Mouse (Mus musculus) CH12.LX (cell line): ENCODE results near the gene Ifitm7. TPM values are rescaled to one million over a fixed set of nuclear protein-coding genes. Genes with fewer than 3 reads are reported as not detected.
A peak's percentile ranks its signal among the peaks of the same experiment; 100 is the strongest.

Source experiments
- DNase-seq: peaks from one replicate; pipeline ENCODE4 v3.0.0-alpha.2; 2013; ENCODE audit errors: extremely low read depth
- H3K27ac ChIP-seq: 2 replicates; pipeline ENCODE4 v1.5.1; 2012; ENCODE audit warnings: low read depth, mild to moderate bottlenecking, control low read depth, moderate library complexity; ENCODE audit not compliant: insufficient read depth
- H3K27me3 ChIP-seq: replicated peaks from 2 replicates; pipeline ENCODE3; 2012; ENCODE audit warnings: inconsistent platforms
- H3K36me3 ChIP-seq, 2 experiments: replicated peaks in 1 of 2; 2 replicates each; pipeline versions ENCODE3 to v1.6.1; 2012; ENCODE audit warnings: inconsistent platforms in 1 of 2, low read length in 1 of 2, mild to moderate bottlenecking in 1 of 2, mixed read lengths in 1 of 2, moderate library complexity in 1 of 2; ENCODE audit not compliant: control insufficient read depth in 1 of 2, insufficient read depth in 1 of 2
- H3K4me1 ChIP-seq, 2 experiments: 2 replicates each; pipeline ENCODE4 v1.6.1; 2012; ENCODE audit warnings: inconsistent platforms in 1 of 2, moderate library complexity in 1 of 2; ENCODE audit not compliant: insufficient read depth in 2 of 2, control insufficient read depth in 1 of 2
- H3K4me2 ChIP-seq: 2 replicates; pipeline ENCODE4 v1.6.1; 2012; ENCODE audit warnings: low read depth, mild to moderate bottlenecking, control low read depth; ENCODE audit not compliant: poor library complexity, insufficient read depth, severe bottlenecking
- H3K4me3 ChIP-seq, 3 experiments: fragments of 150-350 bp in 1 of 3; sonication (generic) in 1 of 3; replicated peaks in 1 of 3; 2 replicates each; pipeline versions ENCODE3 to v1.5.1; 2011 to 2012; ENCODE audit warnings: low read depth in 2 of 3, low read length in 2 of 3, mild to moderate bottlenecking in 2 of 3, moderate library complexity in 2 of 3, control low read depth in 1 of 3, improper control_type of control experiment in 1 of 3, inconsistent platforms in 1 of 3, mixed read lengths in 1 of 3; ENCODE audit not compliant: poor library complexity in 1 of 3
- H3K79me2 ChIP-seq: replicated peaks from 2 replicates; pipeline ENCODE4 v1.6.1; 2012; ENCODE audit warnings: mild to moderate bottlenecking, moderate library complexity; ENCODE audit not compliant: control insufficient read depth, poor library complexity, insufficient read depth, severe bottlenecking; ENCODE audit errors: extremely low read depth
- H3K9ac ChIP-seq: 2 replicates; pipeline ENCODE4 v1.6.1; 2012; ENCODE audit warnings: low read depth, mild to moderate bottlenecking, control low read depth, moderate library complexity; ENCODE audit not compliant: insufficient read depth
- H3K9me3 ChIP-seq: replicated peaks from 2 replicates; pipeline ENCODE3; 2012; ENCODE audit warnings: low read length, inconsistent platforms, mixed read lengths
- CTCF ChIP-seq, 2 experiments: IDR thresholded peaks in 1 of 2; conservative IDR thresholded peaks in 1 of 2; 2 replicates each; pipeline ENCODE4 v1.5.1; 2011 to 2012; ENCODE audit warnings: low read depth in 2 of 2, low read length in 2 of 2, improper control_type of control experiment in 1 of 2, inconsistent platforms in 1 of 2, mild to moderate bottlenecking in 1 of 2, moderate library complexity in 1 of 2
- ETS1 ChIP-seq: conservative IDR thresholded peaks from 2 replicates; pipeline ENCODE4 v1.6.1; 2012; ENCODE audit warnings: low read depth, mild to moderate bottlenecking, inconsistent platforms, low read length, improper control_type of control experiment, moderate library complexity
- GABPA ChIP-seq: IDR thresholded peaks from 2 replicates; pipeline ENCODE4 v1.6.1; 2012; ENCODE audit warnings: low read depth, low read length, improper control_type of control experiment, inconsistent platforms; ENCODE audit not compliant: insufficient replicate concordance
- HCFC1 ChIP-seq: IDR thresholded peaks from 2 replicates; pipeline ENCODE4 v1.6.1; 2012; ENCODE audit warnings: low read depth, mild to moderate bottlenecking, inconsistent platforms, low read length, improper control_type of control experiment
- KAT2A ChIP-seq: IDR thresholded peaks from 2 replicates; pipeline ENCODE4 v1.6.1; 2012; ENCODE audit warnings: low read length, improper control_type of control experiment, inconsistent platforms; ENCODE audit not compliant: insufficient replicate concordance
- MEF2A ChIP-seq: IDR thresholded peaks from 2 replicates; pipeline ENCODE4 v1.6.1; 2014; ENCODE audit warnings: low read depth, mild to moderate bottlenecking, inconsistent platforms, low read length, improper control_type of control experiment, borderline replicate concordance
- NRF1 ChIP-seq: IDR thresholded peaks from 2 replicates; pipeline ENCODE4 v1.6.1; 2014; ENCODE audit warnings: low read depth, mild to moderate bottlenecking, inconsistent platforms, low read length, improper control_type of control experiment, moderate library complexity
- PAX5 ChIP-seq: IDR thresholded peaks from 2 replicates; pipeline ENCODE4 v1.6.1; 2012; ENCODE audit warnings: low read length, inconsistent platforms, mixed read lengths
- USF1 ChIP-seq: IDR thresholded peaks from 2 replicates; pipeline ENCODE4 v1.6.1; 2014; ENCODE audit warnings: low read depth, mild to moderate bottlenecking, inconsistent platforms, low read length, improper control_type of control experiment
- ZC3H11A ChIP-seq: IDR thresholded peaks from 2 replicates; pipeline ENCODE4 v1.6.1; 2012; ENCODE audit warnings: low read depth, mild to moderate bottlenecking, inconsistent platforms, low read length, improper control_type of control experiment
- ZKSCAN1 ChIP-seq: IDR thresholded peaks from 2 replicates; pipeline ENCODE4 v1.6.1; 2012; ENCODE audit warnings: low read depth, inconsistent platforms, low read length, improper control_type of control experiment, borderline replicate concordance
- ZMIZ1 ChIP-seq: IDR thresholded peaks from 2 replicates; pipeline ENCODE4 v1.6.1; 2012; ENCODE audit warnings: low read depth, mild to moderate bottlenecking, inconsistent platforms, low read length, improper control_type of control experiment
- ZNF384 ChIP-seq: IDR thresholded peaks from 2 replicates; pipeline ENCODE4 v1.6.1; 2012; ENCODE audit warnings: low read depth, low read length, improper control_type of control experiment, inconsistent platforms
- dilution Hi-C: fragments of 300-500 bp; cut with MboI; formaldehyde crosslinking; loops from 2 replicates; pipeline ENCODE4 v1.14.3; 2020; ENCODE audit warnings: low sequenced_read_pairs; ENCODE audit not compliant: extremely low pct_unique_long_range_greater_than_20kb, extremely low pct_ligation_motif_present
- in situ Hi-C: fragments of 300-500 bp; cut with MboI; formaldehyde crosslinking; loops from 3 replicates; pipeline ENCODE4 v1.14.3; 2019; ENCODE audit warnings: low sequenced_read_pairs, low pct_ligation_motif_present, low pct_unique_long_range_greater_than_20kb, mixed read lengths
- polyA plus RNA-seq: library from polyadenylated mRNA; unstranded; fragments of >175 nt; gene quantifications from 2 replicates; pipeline ENCODE4 v1.2.1, GENCODE M21; 2012; ENCODE audit warnings: low read depth; ENCODE audit not compliant: insufficient read length
- total RNA-seq, 2 experiments: library from RNA; depleted of rRNA; stranded (reverse); fragments of 300-350 nt in 1 of 2; fragments of >200 nt in 1 of 2; gene quantifications; 2 replicates each; pipeline ENCODE4 v1.2.3; 2012 to 2014

Ifitm7 gene
- total and polyA plus RNA-seq, 3 experiments = not detected

DNA sequence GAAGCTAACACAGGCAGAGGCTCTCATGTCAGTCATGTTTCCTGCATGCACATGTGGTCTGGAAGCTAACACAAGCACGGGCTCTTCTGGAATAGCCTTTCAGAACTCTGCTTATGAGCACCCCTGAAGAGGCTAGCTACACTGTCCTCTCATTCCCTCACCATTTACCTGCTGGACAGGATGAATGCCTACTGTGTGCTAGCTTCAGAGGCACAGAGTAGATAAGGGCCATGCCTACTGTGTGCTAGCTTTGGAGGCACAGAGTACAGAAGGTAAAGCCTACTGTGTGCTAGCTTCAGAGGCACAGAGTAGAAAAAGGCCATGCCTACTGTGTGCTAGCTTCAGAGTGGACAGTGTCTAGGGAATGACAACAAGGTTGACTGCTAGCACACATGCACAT, 7.8 kb upstream of the Ifitm7 start:
- Histone ChIP-seq H3K27me3 (no peaks in the 10 kb centered on the region), H3K4me1 (peaks cover 0 to 5% of the 10 kb centered on the region in 2 experiments; a peak in 1 of 4 replicates), H3K9me3 (no peaks in the 10 kb centered on the region), H3K4me2 (no peak overlapping the region), H3K27ac (no peak overlapping the region), H3K36me3 (no peaks in the 10 kb centered on the region), H3K9ac (no peak overlapping the region), H3K4me3 (no peak overlapping the region), H3K79me2 (no peaks in the 10 kb centered on the region)
- in situ Hi-C loops = no loop called here
- dilution Hi-C loops = no loop called here
- TF ChIP-seq GABPA (no peak), KAT2A (no peak), HCFC1 (no peak), ZNF384 (no peak), ZKSCAN1 (peak; percentile 74)
- no peak for DNase-seq

- dilution Hi-C loops = no loop called here
- Histone ChIP-seq H3K9ac (no peak overlapping the region), H3K4me1 (peaks cover 0 to 5% of the 10 kb centered on the region in 2 experiments; a peak in 1 of 4 replicates), H3K4me3 (no peak overlapping the region), H3K79me2 (no peaks in the 10 kb centered on the region), H3K27me3 (no peaks in the 10 kb centered on the region), H3K4me2 (no peak overlapping the region), H3K36me3 (no peaks in the 10 kb centered on the region), H3K27ac (no peak overlapping the region), H3K9me3 (no peaks in the 10 kb centered on the region)
- TF ChIP-seq ZC3H11A (no peak), NRF1 (no peak), GABPA (no peak), MEF2A (no peak), PAX5 (no peak), ZMIZ1 (no peak), USF1 (no peak)
- no peak for DNase-seq
- in situ Hi-C loops = no loop called here
Observed at GRCm38 (mm10) chr16:13994076-13994475, 7.4 kb upstream of the Ifitm7 start.

GRCm38 (mm10) chr16:13992518-13993248, 6.0 kb upstream of the Ifitm7 start:
- H3K36me3 ChIP-seq = no peaks in the 10 kb centered on the region
- no peaks in the 10 kb centered on the region for H3K9me3 ChIP-seq
- H3K79me2 ChIP-seq = no peaks in the 10 kb centered on the region
- H3K4me1 ChIP-seq = no peaks in the 10 kb centered on the region
- H3K9ac ChIP-seq = no peak overlapping the region
- DNase-seq = no peak
- dilution Hi-C loops = no loop called here
- no peak overlapping the region for H3K4me3 ChIP-seq
- H3K4me2 ChIP-seq = no peak overlapping the region
- in situ Hi-C loops = no loop called here
- no peak overlapping the region for H3K27ac ChIP-seq
- no peaks in the 10 kb centered on the region for H3K27me3 ChIP-seq
- TF ChIP-seq NRF1 = no peak
- TF ChIP-seq CTCF (conservative IDR thresholded peaks at IDR 0.05 in 1 of 2, IDR thresholded peaks at IDR 0.05 in 1 of 2; ENCODE audit: low read depth in 2 of 2, low read length in 2 of 2) = no peak
- TF ChIP-seq ETS1 = no peak
- TF ChIP-seq ZMIZ1 = no peak
- TF ChIP-seq GABPA = no peak
- TF ChIP-seq, all 38 proteins: peak for 0
